Comparison of ENCODE assay signal across 22 mouse cellular contexts in genomic region chr1:158405899-158406769, GRCm38 (mm10). TPM values are rescaled to one million over a fixed set of nuclear protein-coding genes. Genes with fewer than 3 reads are reported as not detected.
A peak's percentile ranks its signal among the peaks of the same experiment; 100 is the strongest.
DNase-seq lines count a peak whose midpoint lies in the region; ATAC-seq and TF ChIP-seq lines count a peak whose summit lies in the region.
"Had no signal": no experiment of that assay in that cellular context is flagged by ENCODE, and none has a peak within 500 bp of the region (broad histone marks: within the 10 kb centered on the region; RNA-seq: fewer than 3 reads in every experiment).

No protein-coding gene starts in this region.

- no peaks in the 10 kb centered on the region for H3K27me3 ChIP-seq in embryonic facial prominence, embryonic 11.5 days (ENCODE audit: control insufficient read depth, insufficient read depth, low read length)
- no peaks in the 10 kb centered on the region for H3K27me3 ChIP-seq in embryonic facial prominence, embryonic 10.5 days (replicated peaks; ENCODE audit: low read depth, poor library complexity, severe bottlenecking)
- H3K27me3 ChIP-seq in hindbrain, postnatal 0 days (ENCODE audit: insufficient read depth, low read length), result no peaks in the 10 kb centered on the region
- H3K27me3 ChIP-seq in hindbrain, embryonic 10.5 days (ENCODE audit: insufficient read depth, poor library complexity, severe bottlenecking), result no peaks in the 10 kb centered on the region
- no peaks in the 10 kb centered on the region for H3K27me3 ChIP-seq in midbrain, embryonic 14.5 days (ENCODE audit: control insufficient read depth, insufficient read depth, low read length)
- H3K27me3 ChIP-seq: embryonic facial prominence, embryonic 12.5 days; hindbrain, embryonic 15.5 days; lung, embryonic 15.5 days; stomach, embryonic 15.5 days had no signal

- no peaks in the 10 kb centered on the region for H3K4me1 ChIP-seq in embryonic facial prominence, embryonic 11.5 days (ENCODE audit: control insufficient read depth, insufficient read depth, low read length)
- no peaks in the 10 kb centered on the region for H3K4me1 ChIP-seq in embryonic facial prominence, embryonic 10.5 days
- no peaks in the 10 kb centered on the region for H3K4me1 ChIP-seq in hindbrain, postnatal 0 days (ENCODE audit: insufficient read depth, low read length)
- H3K4me1 ChIP-seq in hindbrain, embryonic 10.5 days (replicated peaks), result peaks cover 11% of the 10 kb centered on the region
- peaks cover 16% of the 10 kb centered on the region for H3K4me1 ChIP-seq in cortical plate, adult 2 months (ENCODE audit: control insufficient read depth, insufficient read depth, low read length)
- H3K4me1 ChIP-seq in midbrain, embryonic 14.5 days (ENCODE audit: control insufficient read depth, insufficient read depth, low read length), result peaks cover 27% of the 10 kb centered on the region
- H3K4me1 ChIP-seq: embryonic facial prominence, embryonic 12.5 days; heart, embryonic 10.5 days; lung, embryonic 15.5 days; stomach, embryonic 15.5 days had no signal

- H3K4me2 ChIP-seq in embryonic facial prominence, embryonic 11.5 days (ENCODE audit: low read depth, low read length), result no peak overlapping the region
- H3K4me2 ChIP-seq in hindbrain, postnatal 0 days (ENCODE audit: low read depth, low read length), result no peak overlapping the region
- no peak overlapping the region for H3K4me2 ChIP-seq in midbrain, embryonic 14.5 days (ENCODE audit: low read length)
- H3K4me2 ChIP-seq: embryonic facial prominence, embryonic 12.5 days; hindbrain, embryonic 15.5 days; lung, embryonic 15.5 days; stomach, embryonic 15.5 days had no signal

- no peak for TF ChIP-seq POLR2A in cortical plate, adult 2 months (IDR thresholded peaks at IDR 0.05; ENCODE audit: extremely low read depth, insufficient read depth, low read length)

- H3K27ac ChIP-seq in embryonic facial prominence, embryonic 11.5 days (replicated peaks; ENCODE audit: low read depth, low read length), result no peak overlapping the region
- no peak overlapping the region for H3K27ac ChIP-seq in embryonic facial prominence, embryonic 10.5 days (replicated peaks)
- H3K27ac ChIP-seq in hindbrain, postnatal 0 days, result no peak overlapping the region
- H3K27ac ChIP-seq in hindbrain, embryonic 10.5 days, result no peak overlapping the region
- H3K27ac ChIP-seq in cortical plate, adult 2 months (ENCODE audit: insufficient read depth, low read length), result peak overlapping the region; percentile 48
- peak overlapping the region; percentile 60 for H3K27ac ChIP-seq in midbrain, embryonic 14.5 days (replicated peaks; ENCODE audit: low read depth, low read length)
- H3K27ac ChIP-seq: embryonic facial prominence, embryonic 12.5 days; heart, embryonic 10.5 days; hindbrain, embryonic 15.5 days; liver, embryonic 14.5 days; lung, embryonic 15.5 days; stomach, embryonic 15.5 days had no signal

- ATAC-seq in embryonic facial prominence, embryonic 11.5 days (replicated peaks; ENCODE audit: insufficient number of reproducible peaks, low FRiP score, low TSS enrichment, low read depth), result no peak
- ATAC-seq in hindbrain, postnatal 0 days, result peak; percentile 28; the same call in 1 of the 2 replicates
- ATAC-seq in midbrain, embryonic 14.5 days (ENCODE audit: low FRiP score, low TSS enrichment), result no peak; the same call in 1 of the 2 replicates
- no peak for ATAC-seq in monocyte, adult 5-6 weeks (replicated peaks; ENCODE audit: insufficient number of reproducible peaks, low FRiP score, low TSS enrichment, poor library complexity, severe bottlenecking)
- ATAC-seq: intestine, embryonic 16.5 days; Patski had no signal

- no peaks in the 10 kb centered on the region for H3K9me3 ChIP-seq in embryonic facial prominence, embryonic 11.5 days (replicated peaks; ENCODE audit: control insufficient read depth, low read length)
- H3K9me3 ChIP-seq in embryonic facial prominence, embryonic 10.5 days, result no peaks in the 10 kb centered on the region
- no peaks in the 10 kb centered on the region for H3K9me3 ChIP-seq in hindbrain, postnatal 0 days (ENCODE audit: low read length)
- no peaks in the 10 kb centered on the region for H3K9me3 ChIP-seq in hindbrain, embryonic 10.5 days
- no peaks in the 10 kb centered on the region for H3K9me3 ChIP-seq in midbrain, embryonic 14.5 days (ENCODE audit: control insufficient read depth, low read length)
- H3K9me3 ChIP-seq: embryonic facial prominence, embryonic 12.5 days; heart, embryonic 10.5 days; hindbrain, embryonic 15.5 days; lung, embryonic 15.5 days; stomach, embryonic 15.5 days had no signal

- peak; percentile 15 for DNase-seq in embryonic facial prominence, embryonic 11.5 days (ENCODE audit: low spot score)
- DNase-seq in embryonic facial prominence, embryonic 10.5 days (ENCODE audit: low spot score), result no peak
- DNase-seq in hindbrain, postnatal 0 days (ENCODE audit: low spot score), result no peak
- no peak for DNase-seq in hindbrain, embryonic 10.5 days (ENCODE audit: low spot score)
- DNase-seq in midbrain, embryonic 14.5 days, result peak; percentile 63
- no peak for DNase-seq in gastrocnemius, postnatal 36 days
- DNase-seq: adrenal gland, postnatal 14 days; cerebellum, adult 2 months; gastrocnemius, postnatal 25 days; lung, postnatal 4 days; retina, postnatal 1 day; thymus, adult 18-20 months had no signal

- no peaks in the 10 kb centered on the region for H3K36me3 ChIP-seq in embryonic facial prominence, embryonic 11.5 days (replicated peaks; ENCODE audit: control insufficient read depth, insufficient read depth, low read depth, low read length)
- no peaks in the 10 kb centered on the region for H3K36me3 ChIP-seq in embryonic facial prominence, embryonic 10.5 days (replicated peaks)
- H3K36me3 ChIP-seq in hindbrain, postnatal 0 days (ENCODE audit: insufficient read depth, low read length), result no peaks in the 10 kb centered on the region
- no peaks in the 10 kb centered on the region for H3K36me3 ChIP-seq in hindbrain, embryonic 10.5 days
- H3K36me3 ChIP-seq in midbrain, embryonic 14.5 days (ENCODE audit: control insufficient read depth, insufficient read depth, low read length), result no peaks in the 10 kb centered on the region
- H3K36me3 ChIP-seq: embryonic facial prominence, embryonic 12.5 days; heart, embryonic 10.5 days; hindbrain, embryonic 15.5 days; lung, embryonic 15.5 days; stomach, embryonic 15.5 days had no signal

- 55% methylated on average over 10 of the region's 10 CpGs for WGBS in embryonic facial prominence, embryonic 11.5 days
- 72% methylated on average over 10 of the region's 10 CpGs for WGBS in embryonic facial prominence, embryonic 10.5 days
- 42% methylated on average over 10 of the region's 10 CpGs for WGBS in hindbrain, postnatal 0 days
- WGBS in hindbrain, embryonic 10.5 days, result 74% methylated on average over 10 of the region's 10 CpGs
- 30% methylated on average over 10 of the region's 10 CpGs for WGBS in midbrain, embryonic 14.5 days

- intact Hi-C loops in gastrocnemius, postnatal 36 days (cut with DNase I), result no loop called here

- no peak for TF ChIP-seq CTCF in hindbrain, postnatal 0 days (IDR thresholded peaks at IDR 0.05; ENCODE audit: low read depth)
- TF ChIP-seq CTCF in cortical plate, adult 2 months (IDR thresholded peaks at IDR 0.05; ENCODE audit: extremely low read depth, insufficient read depth, low read length), result no peak

- no peak overlapping the region for H3K9ac ChIP-seq in embryonic facial prominence, embryonic 11.5 days (replicated peaks; ENCODE audit: low read length)
- H3K9ac ChIP-seq in hindbrain, postnatal 0 days (replicated peaks; ENCODE audit: low read length), result no peak overlapping the region
- H3K9ac ChIP-seq in midbrain, embryonic 14.5 days (replicated peaks; ENCODE audit: low read length), result no peak overlapping the region
- H3K9ac ChIP-seq: embryonic facial prominence, embryonic 12.5 days; hindbrain, embryonic 15.5 days; liver, embryonic 14.5 days; lung, embryonic 15.5 days; stomach, embryonic 15.5 days had no signal

- no peak overlapping the region for H3K4me3 ChIP-seq in embryonic facial prominence, embryonic 11.5 days (ENCODE audit: low read depth, low read length)
- no peak overlapping the region for H3K4me3 ChIP-seq in embryonic facial prominence, embryonic 10.5 days
- H3K4me3 ChIP-seq in hindbrain, postnatal 0 days (ENCODE audit: low read length), result no peak overlapping the region
- H3K4me3 ChIP-seq in hindbrain, embryonic 10.5 days, result no peak overlapping the region
- no peak overlapping the region for H3K4me3 ChIP-seq in cortical plate, adult 2 months (ENCODE audit: insufficient read depth, low read length)
- H3K4me3 ChIP-seq in midbrain, embryonic 14.5 days (replicated peaks; ENCODE audit: low read depth, low read length), result no peak overlapping the region
- H3K4me3 ChIP-seq: embryonic facial prominence, embryonic 12.5 days; heart, embryonic 10.5 days; hindbrain, embryonic 15.5 days; lung, embryonic 15.5 days; stomach, embryonic 15.5 days had no signal

RNA-seq across cellular contexts. Expression of gene Astn1, which starts 44.1 kb away (rescaled TPM):
- 8.5 and 8.9 TPM in 2 replicates for polyA plus RNA-seq in embryonic facial prominence, embryonic 11.5 days (2014; fragmentation: Nextera tagmentation; extraction: Ambion mirVana)
- 4.1 and 5.2 TPM in 2 replicates for polyA plus RNA-seq in embryonic facial prominence, embryonic 10.5 days (2016; fragmentation: Nextera tagmentation; extraction: Ambion mirVana)
- total RNA-seq in hindbrain, postnatal 0 days (2014; rRNA removed), result 137 and 163 TPM in 2 replicates
- 29.4 and 31.0 TPM in 2 replicates for polyA plus RNA-seq in hindbrain, postnatal 0 days (2015; fragmentation: Nextera tagmentation; extraction: Ambion mirVana)
- 8.6 and 9.1 TPM in 2 replicates for polyA plus RNA-seq in hindbrain, embryonic 10.5 days (2016; fragmentation: Nextera tagmentation; extraction: Ambion mirVana)
- 66.0 and 68.8 TPM in 2 replicates for polyA plus RNA-seq in cortical plate, adult 2 months (2012; rRNA removed)
- polyA plus RNA-seq in midbrain, embryonic 14.5 days (2014; fragmentation: Nextera tagmentation; extraction: Ambion mirVana), result 54.8 and 59.6 TPM in 2 replicates
- not detected in 3 replicates for total RNA-seq in monocyte, adult 5-6 weeks (2017)
- under 1 TPM; 0.37 to 0.38 TPM for total RNA-seq in gastrocnemius, postnatal 36 days (2021)
- polyA plus RNA-seq: Patski had no signal

RNA-seq across cellular contexts. Expression of gene Brinp2, which starts 50.0 kb away (rescaled TPM):
- polyA plus RNA-seq in embryonic facial prominence, embryonic 11.5 days (2014; fragmentation: Nextera tagmentation; extraction: Ambion mirVana), result 0.58 and 1.1 TPM in 2 replicates
- 0.73 and 1.1 TPM in 2 replicates for polyA plus RNA-seq in embryonic facial prominence, embryonic 10.5 days (2016; fragmentation: Nextera tagmentation; extraction: Ambion mirVana)
- total RNA-seq in hindbrain, postnatal 0 days (2014; rRNA removed), result 47.6 and 48.4 TPM in 2 replicates
- 31.8 and 33.7 TPM in 2 replicates for polyA plus RNA-seq in hindbrain, postnatal 0 days (2015; fragmentation: Nextera tagmentation; extraction: Ambion mirVana)
- 1.4 and 2.1 TPM in 2 replicates for polyA plus RNA-seq in hindbrain, embryonic 10.5 days (2016; fragmentation: Nextera tagmentation; extraction: Ambion mirVana)
- polyA plus RNA-seq in cortical plate, adult 2 months (2012; rRNA removed), result 62.2 and 64.1 TPM in 2 replicates
- 27.1 and 27.6 TPM in 2 replicates for polyA plus RNA-seq in midbrain, embryonic 14.5 days (2014; fragmentation: Nextera tagmentation; extraction: Ambion mirVana)
- not detected in 3 replicates for total RNA-seq in monocyte, adult 5-6 weeks (2017)
- total RNA-seq in gastrocnemius, postnatal 36 days (2021), result under 1 TPM; 0.26 to 0.37 TPM
- polyA plus RNA-seq: liver, embryonic 14.5 days; Patski had no signal

Comparison
In these comparisons a context has a peak if more than half of its experiments do, and no peak if none do; other contexts are left out.
1. DNase-seq: peak in embryonic facial prominence, embryonic 11.5 days (single experiment) and midbrain, embryonic 14.5 days (single experiment); none in embryonic facial prominence, embryonic 10.5 days (single experiment), hindbrain, postnatal 0 days (single experiment), hindbrain, embryonic 10.5 days (single experiment) and gastrocnemius, postnatal 36 days (0 of 2).
2. H3K27ac ChIP-seq: peak in cortical plate, adult 2 months (single experiment) and midbrain, embryonic 14.5 days (single experiment); none in embryonic facial prominence, embryonic 11.5 days (single experiment), embryonic facial prominence, embryonic 10.5 days (single experiment), hindbrain, postnatal 0 days (single experiment) and hindbrain, embryonic 10.5 days (single experiment).